8 mouse cellular contexts compared by ENCODE assay signal in the genomic region with DNA sequence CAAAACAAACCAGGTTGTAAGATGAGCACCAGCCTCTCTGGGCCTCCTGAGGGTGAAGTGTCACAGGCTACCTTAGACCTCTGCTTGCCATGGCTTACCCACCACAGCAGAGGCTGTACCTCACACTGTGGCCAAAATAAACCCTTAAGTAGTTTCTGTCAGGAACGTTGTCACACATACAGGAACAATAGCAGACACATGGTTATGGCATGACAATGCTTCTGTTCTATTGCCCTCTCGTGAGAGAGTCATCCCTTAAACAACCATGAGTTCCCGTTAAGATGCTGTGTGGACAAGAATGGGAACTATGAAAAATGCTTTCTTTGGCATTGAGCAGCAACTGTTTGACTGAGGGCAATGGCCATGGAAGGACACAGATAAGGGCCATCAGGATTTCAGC. TPM values are rescaled to one million over a fixed set of nuclear protein-coding genes. Genes with fewer than 3 reads are reported as not detected.
DNase-seq lines count a peak whose midpoint lies in the region; ATAC-seq lines count a peak whose summit lies in the region.

TSS of gene Galnt11 (plus strand) at position 301 of the 400 bp plus-strand sequence.

- peak within 1 kb of the TSS; percentile 88 for H3K4me3 ChIP-seq in midbrain, embryonic 15.5 days

- H3K4me1 ChIP-seq in midbrain, embryonic 15.5 days: peaks cover 15% of the 10 kb centered on the region

- no peak for DNase-seq in gastrocnemius, postnatal 14 days
- no peak for DNase-seq in gastrocnemius, postnatal 36 days
- no peak for DNase-seq in adrenal gland, adult 2 months
- DNase-seq in layer of hippocampus, postnatal 14 days (ENCODE audit: low spot score in 2 of 2): no peak
- no peak for DNase-seq in frontal cortex, postnatal 14 days (ENCODE audit: low spot score in 2 of 2)

- no peaks in the 10 kb centered on the region for H3K9me3 ChIP-seq in midbrain, embryonic 15.5 days

- WGBS in midbrain, embryonic 15.5 days: 91% methylated on average over 3 of the region's 3 CpGs

- ATAC-seq in granulocyte monocyte progenitor cell, adult 5-6 weeks (replicated peaks; ENCODE audit: poor library complexity, severe bottlenecking): no peak
- ATAC-seq in midbrain, embryonic 15.5 days (replicated peaks): no peak
- ATAC-seq in megakaryocyte-erythroid progenitor cell, adult 5-6 weeks (replicated peaks; ENCODE audit: low FRiP score, low TSS enrichment, poor library complexity, severe bottlenecking): no peak

- H3K4me2 ChIP-seq in midbrain, embryonic 15.5 days: peak within 1 kb of the TSS; percentile 67

- intact Hi-C loops in gastrocnemius, postnatal 14 days (cut with DNase I; ENCODE audit: low total_unique reads): no loop called here
- intact Hi-C loops in gastrocnemius, postnatal 36 days (cut with DNase I): no loop called here

- no peaks in the 10 kb centered on the region for H3K36me3 ChIP-seq in midbrain, embryonic 15.5 days (replicated peaks)

- H3K27me3 ChIP-seq in midbrain, embryonic 15.5 days (replicated peaks): no peaks in the 10 kb centered on the region

- H3K27ac ChIP-seq in midbrain, embryonic 15.5 days: peak within 1 kb of the TSS; percentile 96

- H3K9ac ChIP-seq in midbrain, embryonic 15.5 days: peak within 1 kb of the TSS; percentile 90

RNA-seq across cellular contexts. Expression of gene Galnt11, which starts in this region (rescaled TPM):
- 10 to 100 TPM; 14.4 to 14.5 TPM for total RNA-seq in gastrocnemius, postnatal 14 days (2021)
- total RNA-seq in gastrocnemius, postnatal 36 days (2021): 10 to 100 TPM in 1 of 2 experiments, 1 to 10 TPM in 1; 9.6 to 10.8 TPM
- 10 to 100 TPM; 32.6 to 47.8 TPM for total RNA-seq in adrenal gland, adult 2 months (2021)
- polyA plus RNA-seq in adrenal gland, adult 2 months (2012; rRNA removed): 11.0 and 12.3 TPM in 2 replicates
- 33.2 and 36.8 TPM in 2 replicates for total RNA-seq in granulocyte monocyte progenitor cell, adult 5-6 weeks (2014; fragmentation: Nextera tagmentation)
- 18.2 and 19.3 TPM in 2 replicates for total RNA-seq in granulocyte monocyte progenitor cell, adult 5-6 weeks (2017)
- 10 to 100 TPM; 46.6 to 50.3 TPM for total RNA-seq in layer of hippocampus, postnatal 14 days (2021)
- polyA plus RNA-seq in midbrain, embryonic 15.5 days (2015; fragmentation: Nextera tagmentation; extraction: Ambion mirVana): 50.4 and 51.9 TPM in 2 replicates
- 4.6 and 7.7 TPM in 2 replicates for total RNA-seq in megakaryocyte-erythroid progenitor cell, adult 5-6 weeks (2014; fragmentation: Nextera tagmentation)
- 4.7 and 6.7 TPM in 2 replicates for total RNA-seq in megakaryocyte-erythroid progenitor cell, adult 5-6 weeks (2017)
